In the genomic region with DNA sequence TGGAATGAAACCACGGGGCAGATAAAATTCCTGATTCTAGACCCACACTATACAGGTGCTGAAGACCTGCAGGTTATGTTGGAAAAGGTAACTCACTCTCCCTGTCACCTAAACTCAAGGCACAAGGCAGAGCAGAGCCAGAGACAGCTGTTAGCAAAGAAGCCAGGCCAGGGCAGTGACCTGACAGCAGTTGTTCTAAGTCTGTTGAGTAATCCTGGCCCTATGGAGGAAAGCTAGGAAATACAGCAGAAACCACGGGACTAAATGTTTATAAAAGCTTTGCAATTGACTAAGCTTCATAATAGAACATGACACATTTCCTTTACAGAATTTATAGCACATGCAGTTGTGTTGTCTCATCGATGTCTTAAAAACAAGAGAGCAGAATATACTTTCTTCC, we compare ENCODE assay signal across 27 mouse cellular contexts. TPM values are rescaled to one million over a fixed set of nuclear protein-coding genes. Genes with fewer than 3 reads are reported as not detected.
DNase-seq lines count a peak whose midpoint lies in the region; ATAC-seq and TF ChIP-seq lines count a peak whose summit lies in the region.
"Had no signal": no experiment of that assay in that cellular context is flagged by ENCODE, and none has a peak within 500 bp of the region (broad histone marks: within the 10 kb centered on the region; RNA-seq: fewer than 3 reads in every experiment).

No protein-coding gene starts in this region.

- 58% methylated on average over 3 of the region's 3 CpGs for WGBS in lung, postnatal 0 days
- 88% methylated on average over 3 of the region's 3 CpGs for WGBS in hindbrain, embryonic 14.5 days

- H3K4me3 ChIP-seq in lung, postnatal 0 days (ENCODE audit: low read depth, low read length) = no peak overlapping the region
- no peak overlapping the region for H3K4me3 ChIP-seq in bone marrow macrophage, adult 2 months (ENCODE audit: insufficient read depth, low read length)
- H3K4me3 ChIP-seq in hindbrain, embryonic 14.5 days (replicated peaks; ENCODE audit: low read length) = no peak overlapping the region
- H3K4me3 ChIP-seq: embryonic facial prominence, embryonic 10.5 days; embryonic facial prominence, embryonic 13.5 days; erythroblast, embryonic 14.5 days; forebrain, embryonic 12.5 days; heart, embryonic 12.5 days; heart, embryonic 15.5 days; hindbrain, embryonic 15.5 days had no signal

- peaks cover 5% of the 10 kb centered on the region for H3K4me1 ChIP-seq in lung, postnatal 0 days (ENCODE audit: insufficient read depth, low read depth, low read length)
- H3K4me1 ChIP-seq in bone marrow macrophage, adult 2 months (ENCODE audit: control insufficient read depth, insufficient read depth, low read length) = peaks cover 29% of the 10 kb centered on the region
- peaks cover 8% of the 10 kb centered on the region for H3K4me1 ChIP-seq in hindbrain, embryonic 14.5 days (replicated peaks; ENCODE audit: control insufficient read depth, insufficient read depth, low read length)

- intact Hi-C loops in heart, postnatal 10 days (cut with DNase I) = no loop called here

- no peak for TF ChIP-seq POLR2A in bone marrow macrophage, adult 2 months (IDR thresholded peaks at IDR 0.05; ENCODE audit: borderline replicate concordance, low read depth, low read length)

- H3K9me3 ChIP-seq in lung, postnatal 0 days (ENCODE audit: low read length) = no peaks in the 10 kb centered on the region
- no peaks in the 10 kb centered on the region for H3K9me3 ChIP-seq in hindbrain, embryonic 14.5 days (ENCODE audit: control insufficient read depth, low read length)
- H3K9me3 ChIP-seq: embryonic facial prominence, embryonic 10.5 days; embryonic facial prominence, embryonic 13.5 days; forebrain, embryonic 12.5 days; heart, embryonic 12.5 days; heart, embryonic 15.5 days; hindbrain, embryonic 15.5 days had no signal

- TF ChIP-seq EP300 in lung, postnatal 0 days (IDR thresholded peaks at IDR 0.05) = no peak

- H3K27ac ChIP-seq in lung, postnatal 0 days (ENCODE audit: low read length) = no peak overlapping the region
- peak overlapping the region; percentile 59 for H3K27ac ChIP-seq in bone marrow macrophage, adult 2 months (ENCODE audit: insufficient read depth, low read depth, low read length)
- H3K27ac ChIP-seq in hindbrain, embryonic 14.5 days = no peak overlapping the region
- H3K27ac ChIP-seq: embryonic facial prominence, embryonic 10.5 days; embryonic facial prominence, embryonic 13.5 days; forebrain, embryonic 12.5 days; heart, embryonic 15.5 days; hindbrain, embryonic 15.5 days had no signal

- H3K27me3 ChIP-seq in lung, postnatal 0 days (replicated peaks; ENCODE audit: insufficient read depth, low read length) = no peaks in the 10 kb centered on the region
- H3K27me3 ChIP-seq in hindbrain, embryonic 14.5 days (ENCODE audit: control insufficient read depth, insufficient read depth, low read length) = no peaks in the 10 kb centered on the region
- H3K27me3 ChIP-seq: embryonic facial prominence, embryonic 13.5 days; forebrain, embryonic 12.5 days; heart, embryonic 12.5 days; heart, embryonic 15.5 days; hindbrain, embryonic 15.5 days; Patski had no signal

- H3K36me3 ChIP-seq in lung, postnatal 0 days (ENCODE audit: insufficient read depth, low read length) = peaks cover 7% of the 10 kb centered on the region; the same call in 1 of the 2 replicates
- peaks cover 35% of the 10 kb centered on the region for H3K36me3 ChIP-seq in hindbrain, embryonic 14.5 days (replicated peaks; ENCODE audit: control insufficient read depth, insufficient read depth)

- no peak for TF ChIP-seq CTCF in lung, postnatal 0 days (IDR thresholded peaks at IDR 0.05)
- TF ChIP-seq CTCF in bone marrow macrophage, adult 2 months (IDR thresholded peaks at IDR 0.05; ENCODE audit: low read depth, low read length) = no peak

- peak; percentile 13 for DNase-seq in lung, postnatal 0 days (ENCODE audit: low spot score)
- no peak for DNase-seq in lung, postnatal 25 days (ENCODE audit: low spot score)
- DNase-seq in A20 (ENCODE audit: low read depth, low spot score) = peak; percentile 29
- DNase-seq in heart, postnatal 10 days = no peak
- DNase-seq in hindbrain, embryonic 14.5 days (ENCODE audit: low spot score) = no peak
- DNase-seq: adrenal gland, adult 2 months; adrenal gland, postnatal 14 days; cerebellum, adult 11-12 months; cerebellum, adult 8-10 months; cerebellum, postnatal 10 days; cerebellum, postnatal 36 days; embryo, embryonic 11 days; gastrocnemius, postnatal 25 days; heart, adult 18-20 months; heart, postnatal 14 days; heart, postnatal 4 days had no signal

- ATAC-seq in lung, postnatal 0 days = no peak
- no peak for ATAC-seq in hindbrain, embryonic 14.5 days (ENCODE audit: low FRiP score)
- ATAC-seq: forebrain, embryonic 16.5 days; intestine, postnatal 0 days; Patski had no signal

- H3K9ac ChIP-seq in lung, postnatal 0 days (replicated peaks; ENCODE audit: low read depth) = no peak overlapping the region
- no peak overlapping the region for H3K9ac ChIP-seq in hindbrain, embryonic 14.5 days
- H3K9ac ChIP-seq: embryonic facial prominence, embryonic 13.5 days; forebrain, embryonic 12.5 days; heart, embryonic 12.5 days; heart, embryonic 15.5 days; hindbrain, embryonic 15.5 days had no signal

- H3K4me2 ChIP-seq in lung, postnatal 0 days (replicated peaks; ENCODE audit: low read depth, low read length) = no peak overlapping the region
- H3K4me2 ChIP-seq in hindbrain, embryonic 14.5 days (replicated peaks) = no peak overlapping the region
- H3K4me2 ChIP-seq: embryonic facial prominence, embryonic 13.5 days; forebrain, embryonic 12.5 days; heart, embryonic 12.5 days; heart, embryonic 15.5 days; hindbrain, embryonic 15.5 days had no signal

RNA-seq across cellular contexts. Expression of gene Lrp2bp, which starts 3.5 kb away (rescaled TPM):
- polyA plus RNA-seq in lung, postnatal 0 days (2015; fragmentation: Nextera tagmentation; extraction: Ambion mirVana) = 0.76 and 0.91 TPM in 2 replicates
- polyA plus RNA-seq in bone marrow macrophage, adult 2 months (2012; ENCODE audit: insufficient read depth, insufficient read length, missing spikeins) = not detected in 2 replicates
- 1 to 10 TPM in 1 of 2 experiments, under 1 TPM in 1; 0.86 to 1.2 TPM for total RNA-seq in heart, postnatal 10 days (2021)
- polyA plus RNA-seq in hindbrain, embryonic 14.5 days (2014; fragmentation: Nextera tagmentation; extraction: Ambion mirVana) = 0.56 and 0.70 TPM in 2 replicates
- polyA plus RNA-seq: adrenal gland, adult 2 months; erythroblast, embryonic 14.5 days had no signal

RNA-seq across cellular contexts. Expression of gene Ankrd37, which starts 9.9 kb away (rescaled TPM):
- 27.9 and 36.0 TPM in 2 replicates for polyA plus RNA-seq in lung, postnatal 0 days (2015; fragmentation: Nextera tagmentation; extraction: Ambion mirVana)
- 4.8 and 6.5 TPM in 2 replicates for polyA plus RNA-seq in bone marrow macrophage, adult 2 months (2012; ENCODE audit: insufficient read depth, insufficient read length, missing spikeins)
- 1 to 10 TPM; 8.8 to 9.8 TPM for total RNA-seq in heart, postnatal 10 days (2021)
- 30.1 and 31.7 TPM in 2 replicates for polyA plus RNA-seq in hindbrain, embryonic 14.5 days (2014; fragmentation: Nextera tagmentation; extraction: Ambion mirVana)

RNA-seq across cellular contexts. Expression of gene Ufsp2, which starts 20.2 kb away (rescaled TPM):
- polyA plus RNA-seq in lung, postnatal 0 days (2015; fragmentation: Nextera tagmentation; extraction: Ambion mirVana) = 64.9 and 69.3 TPM in 2 replicates
- 65.6 and 68.4 TPM in 2 replicates for polyA plus RNA-seq in bone marrow macrophage, adult 2 months (2012; ENCODE audit: insufficient read depth, insufficient read length, missing spikeins)
- 10 to 100 TPM; 29.9 to 40.9 TPM for total RNA-seq in heart, postnatal 10 days (2021)
- 56.5 and 63.8 TPM in 2 replicates for polyA plus RNA-seq in hindbrain, embryonic 14.5 days (2014; fragmentation: Nextera tagmentation; extraction: Ambion mirVana)

RNA-seq across cellular contexts. Expression of gene 1700029J07Rik, which starts 20.5 kb away (rescaled TPM):
- 5.0 and 7.5 TPM in 2 replicates for polyA plus RNA-seq in lung, postnatal 0 days (2015; fragmentation: Nextera tagmentation; extraction: Ambion mirVana)
- 0.40 and 0.59 TPM in 2 replicates for polyA plus RNA-seq in bone marrow macrophage, adult 2 months (2012; ENCODE audit: insufficient read depth, insufficient read length, missing spikeins)
- under 1 TPM; 0.53 to 0.97 TPM for total RNA-seq in heart, postnatal 10 days (2021)
- 4.6 and 4.7 TPM in 2 replicates for polyA plus RNA-seq in hindbrain, embryonic 14.5 days (2014; fragmentation: Nextera tagmentation; extraction: Ambion mirVana)
- polyA plus RNA-seq: erythroblast, embryonic 14.5 days had no signal

Comparison
In these comparisons a context has a peak if more than half of its experiments do, and no peak if none do; other contexts are left out.
1. DNase-seq: peak in lung, postnatal 0 days (single experiment) and A20 (single experiment); none in lung, postnatal 25 days (single experiment), heart, postnatal 10 days (0 of 2) and hindbrain, embryonic 14.5 days (single experiment).